Mouse (Mus musculus) adipocyte (in vitro differentiated cells): ENCODE measurements at regions not wholly inside any gene's neighbourhood (a gene's known extent, or its start where the extent isn't known, plus 50 kb on each side); places are given as distances from the start of the nearest gene placed in this dataset.

ENCODE experiments used
- DNase-seq: peaks from one replicate; pipeline ENCODE4 v3.0.0-alpha.2; 2016; ENCODE audit warnings: low spot score

DNA sequence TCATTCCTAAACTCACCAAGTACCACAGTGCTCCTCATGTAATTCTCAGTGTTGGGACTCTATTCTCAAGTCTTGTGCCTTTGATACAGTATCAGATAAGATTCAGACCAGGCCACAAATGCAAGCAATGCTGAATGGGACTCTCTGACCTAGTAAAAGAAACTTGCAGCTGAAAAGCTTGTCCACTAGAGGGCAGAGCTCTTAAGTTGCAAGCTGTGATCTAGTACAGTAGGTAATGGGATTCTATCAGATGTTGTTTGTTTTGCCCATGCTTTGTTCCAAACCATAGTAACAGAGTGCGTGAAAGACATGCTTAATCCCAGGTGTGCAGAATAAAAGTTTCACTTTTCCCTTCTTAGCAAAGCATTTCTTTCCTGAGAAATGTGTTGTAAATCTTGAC, 383.2 kb upstream of the Chrm2 start:
- peak; percentile 37 for DNase-seq

DNA sequence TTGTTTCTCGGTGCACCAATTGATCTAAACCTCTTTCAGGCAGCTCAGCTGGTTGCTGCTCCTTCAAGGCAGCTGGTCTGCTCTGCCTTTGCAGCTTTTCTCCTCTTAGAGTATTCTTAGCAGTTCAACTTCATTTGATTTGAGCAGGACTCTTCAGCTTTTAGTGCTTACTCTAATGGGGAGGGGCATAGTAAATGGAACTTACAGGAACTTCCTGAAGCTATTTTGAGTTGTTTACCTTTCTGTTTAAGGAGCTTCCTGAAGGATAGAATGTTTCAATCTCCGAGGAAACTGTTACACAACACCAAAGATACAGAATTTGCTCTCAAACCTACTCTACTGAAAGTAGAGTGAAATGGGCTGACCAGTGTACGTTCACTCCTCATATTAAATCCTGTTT, 385.8 kb upstream of the Chrm2 start:
- no peak for DNase-seq

DNA sequence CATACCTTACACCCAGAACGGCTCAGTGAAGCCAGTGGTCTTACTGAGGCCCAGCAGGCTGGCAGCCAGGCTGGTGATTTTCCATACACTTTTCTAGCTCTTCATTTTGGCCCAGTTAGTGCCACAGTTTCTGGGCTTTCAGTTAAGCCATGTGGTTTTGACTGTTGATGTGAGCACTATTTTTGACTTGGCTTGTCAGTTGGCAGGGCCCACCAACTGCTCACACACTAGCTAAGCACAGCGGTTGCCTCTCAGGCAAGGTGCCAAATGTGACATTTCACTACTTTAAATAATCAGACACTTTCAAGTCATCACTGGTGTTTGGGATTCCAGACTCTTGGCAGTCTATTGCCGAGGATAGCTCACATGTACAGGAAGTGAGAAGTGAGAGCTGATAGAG, 399.0 kb upstream of the Chrm2 start:
- peak; percentile 8 for DNase-seq

DNA sequence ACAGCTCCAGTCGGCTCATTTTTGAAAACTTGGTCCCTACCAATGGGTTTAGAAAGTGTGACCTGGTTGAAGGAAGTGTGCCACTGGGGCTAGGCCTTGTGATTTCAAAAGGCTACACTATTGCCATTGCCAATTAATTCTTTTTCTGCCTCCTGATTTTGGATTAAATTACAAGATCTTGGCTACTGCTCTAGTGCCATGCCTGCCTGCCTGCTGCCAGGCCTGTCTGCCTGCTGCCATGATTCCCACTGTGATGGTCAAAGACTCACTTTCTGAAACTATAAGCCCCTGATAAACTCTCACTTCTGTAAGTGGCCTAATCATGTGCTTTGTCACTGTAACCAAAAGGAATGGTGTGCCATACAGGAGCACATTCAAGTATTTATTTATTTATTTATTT, 400.4 kb upstream of the Mtpn start:
- no peak for DNase-seq

DNA sequence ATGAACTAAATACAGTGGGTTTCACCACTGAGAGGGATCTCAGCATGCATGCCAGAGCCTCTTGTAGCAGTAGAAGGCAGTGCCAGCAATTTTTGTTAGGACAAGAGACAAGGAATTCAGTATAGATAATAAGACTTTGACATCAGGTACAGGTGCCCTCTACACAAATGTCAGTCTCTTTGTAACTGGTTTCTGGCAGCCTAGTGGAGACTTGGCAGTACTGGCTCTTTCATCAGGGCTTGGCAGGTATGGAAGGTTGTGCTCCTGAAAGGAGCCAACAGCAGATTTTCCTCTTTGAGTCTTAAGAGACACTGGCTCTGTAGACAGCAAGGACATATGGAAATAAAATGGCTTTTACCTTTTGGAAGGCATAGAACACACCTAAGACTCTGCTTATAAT, 384.5 kb upstream of the Mtpn start:
- no peak for DNase-seq

DNA sequence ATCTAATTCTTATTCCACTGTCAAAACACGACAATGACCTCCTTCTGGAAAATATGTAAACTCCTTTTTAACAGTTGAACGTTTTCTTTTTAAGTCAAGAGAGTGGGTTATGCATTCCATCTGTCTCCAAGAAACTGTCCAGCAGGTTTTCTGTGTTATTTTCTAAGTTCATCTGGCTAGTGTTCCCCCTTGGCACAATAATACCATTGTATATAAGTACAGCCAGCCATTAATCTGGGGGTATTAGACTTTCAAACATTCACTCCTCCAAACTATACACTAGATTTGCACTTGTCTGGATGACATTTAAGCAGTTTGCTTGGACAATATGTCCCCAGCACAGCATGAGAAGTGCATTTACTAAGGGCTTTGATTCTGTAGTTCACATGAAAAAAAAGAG, 358.3 kb upstream of the Mtpn start:
- DNase-seq: no peak

DNA sequence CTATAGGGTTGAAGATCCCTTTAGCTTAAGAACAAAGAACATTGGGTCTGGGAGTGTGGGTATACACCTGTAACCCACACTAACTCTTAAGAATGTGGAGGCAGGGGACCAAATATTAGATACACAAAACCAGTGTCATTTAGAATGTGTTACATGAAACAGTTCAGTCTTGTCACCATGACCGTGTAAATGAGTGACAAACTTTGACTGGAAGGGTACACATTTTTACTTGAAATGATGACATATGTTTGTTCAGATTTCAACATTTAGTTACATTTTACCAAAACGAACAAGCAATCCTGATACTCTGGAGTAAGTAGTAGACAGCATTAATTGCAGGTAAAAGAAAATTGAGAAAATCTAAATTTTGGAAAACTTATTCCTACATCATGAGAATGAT, 356.0 kb upstream of the Mtpn start:
- no peak for DNase-seq

DNA sequence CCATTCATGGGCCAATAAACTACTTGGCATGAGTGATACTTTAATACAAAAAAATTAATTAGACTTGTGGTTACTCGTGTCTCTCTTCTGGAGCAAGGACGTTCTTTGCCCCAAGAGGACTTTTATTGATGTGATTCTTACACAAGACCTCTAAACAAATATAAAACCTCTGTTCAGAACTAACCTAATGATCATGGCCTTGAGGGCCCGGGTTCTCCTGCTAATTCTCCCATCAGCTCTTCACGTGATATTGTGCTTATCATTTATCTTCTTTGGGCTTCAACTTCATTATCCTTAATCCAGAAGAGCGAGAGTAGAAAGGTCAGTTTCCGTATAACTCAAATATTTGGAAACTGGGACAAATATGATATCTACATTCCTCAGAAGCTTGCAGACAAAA, 335.0 kb upstream of the Mtpn start:
- no peak for DNase-seq

DNA sequence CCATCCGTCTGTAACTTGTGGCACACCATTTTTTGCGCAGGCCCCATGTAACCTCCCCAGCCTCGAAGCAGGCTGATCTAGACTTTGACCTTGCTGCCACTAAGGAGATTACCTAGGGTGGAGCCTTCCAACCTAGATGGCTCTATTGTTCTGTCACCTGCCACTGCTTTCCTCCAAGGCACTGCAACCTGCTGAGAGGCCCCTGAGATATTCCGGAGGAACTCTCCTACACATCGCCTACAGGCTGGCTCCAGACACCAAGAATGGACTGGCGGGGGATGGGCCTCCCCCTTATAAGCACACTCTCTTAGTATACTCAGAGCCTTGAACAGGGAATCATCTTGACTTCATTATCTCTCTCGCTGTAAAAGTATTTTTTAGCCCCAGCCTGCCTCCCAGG, 331.7 kb upstream of the Mtpn start:
- DNase-seq: no peak

DNA sequence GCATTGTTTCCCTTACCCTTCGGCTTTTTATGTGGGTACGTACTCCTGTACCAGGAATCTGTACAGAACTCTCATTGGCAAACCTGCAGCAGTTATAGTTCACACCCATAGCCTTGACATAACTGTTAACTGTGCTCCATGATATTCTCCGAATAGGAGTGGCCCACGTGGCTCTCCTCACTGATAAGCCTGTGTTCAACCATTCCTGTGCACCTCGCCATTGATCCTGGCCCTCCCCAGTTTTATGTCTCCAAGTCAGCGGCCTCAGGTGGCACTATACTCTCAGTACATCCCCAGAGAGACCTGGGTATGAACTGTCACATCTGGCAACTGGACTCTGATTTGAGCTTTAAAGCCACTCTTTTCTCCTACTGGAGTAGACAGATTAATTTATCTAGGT, 324.5 kb upstream of the Mtpn start:
- no peak for DNase-seq

DNA sequence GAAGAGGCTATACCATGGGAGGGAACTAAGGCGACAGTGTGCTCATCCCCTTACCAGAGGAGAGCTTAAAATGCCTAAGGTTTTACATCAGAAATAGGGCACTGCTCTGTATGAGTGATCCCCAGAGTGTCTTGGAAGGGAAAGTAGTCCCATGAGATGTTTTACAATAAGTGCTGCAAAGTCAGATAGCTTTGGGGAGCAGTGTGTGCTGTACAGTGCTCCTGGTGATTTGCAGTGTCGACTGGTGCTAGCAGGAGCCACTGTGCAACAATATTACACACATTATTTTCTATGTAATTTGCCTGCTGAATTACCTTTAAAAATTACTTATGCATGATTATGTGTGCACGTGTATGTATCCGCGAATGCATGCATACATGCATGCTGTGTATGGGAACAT, 314.3 kb upstream of the Mtpn start:
- DNase-seq: no peak

DNA sequence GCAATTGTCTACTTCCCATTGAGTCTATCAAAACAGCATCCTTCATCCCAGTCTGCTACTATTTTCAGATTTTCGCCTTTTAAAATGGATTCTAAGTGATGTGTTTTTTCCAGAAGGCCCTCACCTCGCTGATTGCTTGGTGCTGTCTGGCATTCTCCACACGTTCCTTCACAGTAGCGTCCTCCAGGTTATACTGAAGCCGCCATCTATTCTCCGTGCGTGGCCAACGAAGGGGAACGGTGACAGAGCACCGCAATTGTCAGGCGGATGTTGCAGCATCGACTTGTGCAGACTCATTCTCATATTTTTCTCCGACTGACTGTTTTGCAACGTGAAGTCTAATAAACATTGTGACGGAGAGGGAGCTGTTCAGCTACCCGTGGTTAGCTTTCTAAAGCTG, 277.0 kb upstream of the Mtpn start:
- DNase-seq: no peak

DNA sequence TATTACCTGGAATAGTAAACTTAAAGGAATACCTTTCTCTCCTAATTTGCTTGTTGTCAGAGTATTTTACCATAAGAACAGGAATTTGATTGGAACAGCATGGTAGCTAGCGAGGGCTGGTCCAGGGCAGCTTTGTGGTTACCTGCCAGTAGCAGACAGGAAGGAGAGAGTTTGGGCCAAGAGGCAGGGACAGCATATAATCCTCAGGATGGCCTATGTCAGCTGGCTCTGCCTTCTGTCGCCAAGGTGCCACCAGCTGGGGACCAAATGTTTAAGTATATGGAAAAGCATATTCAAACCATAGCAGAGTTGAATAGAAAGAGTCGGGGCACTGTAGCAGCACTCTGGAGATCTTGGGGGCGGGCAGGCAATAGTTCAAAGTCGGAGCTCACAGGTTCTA, 274.8 kb upstream of the Mtpn start:
- DNase-seq: no peak

DNA sequence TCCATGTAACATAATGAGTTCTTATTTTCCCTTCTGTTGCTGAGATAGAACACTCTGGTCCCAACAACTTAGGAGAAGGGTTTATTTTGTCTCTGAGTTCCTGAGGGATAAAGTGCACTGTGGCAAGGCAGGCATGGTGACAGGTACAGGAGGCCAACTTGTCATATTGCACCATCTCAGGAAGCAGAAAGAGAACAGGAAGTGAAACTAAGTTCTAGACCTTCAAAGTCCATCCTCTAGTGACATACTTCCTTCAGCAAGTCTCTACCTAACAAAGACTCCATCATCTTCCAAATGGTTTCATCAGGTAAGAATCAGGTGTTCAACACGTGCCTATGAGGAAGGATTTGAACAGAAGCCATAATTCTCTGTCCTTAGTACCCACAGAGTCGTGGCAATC, 266.1 kb upstream of the Mtpn start:
- DNase-seq: no peak

DNA sequence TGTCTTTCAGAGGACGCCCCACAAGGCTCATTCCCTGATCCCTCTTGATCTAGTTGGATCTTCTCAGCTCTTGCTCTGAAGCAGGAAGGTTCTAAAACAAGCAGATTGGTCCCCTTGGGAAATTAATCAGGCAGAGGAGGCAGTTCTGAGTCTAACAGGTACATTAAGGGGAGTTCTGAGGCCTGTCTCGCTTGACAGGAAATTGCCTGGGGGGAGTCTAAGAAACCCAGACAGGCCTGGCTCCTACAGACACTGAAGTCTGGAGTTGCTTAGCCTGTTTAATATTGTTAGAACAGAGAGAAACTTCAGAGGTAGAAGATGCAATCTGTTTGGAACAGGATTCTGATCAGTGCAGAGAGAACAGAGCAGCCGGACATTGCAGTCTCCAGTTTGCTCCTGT, 264.4 kb upstream of the Mtpn start:
- DNase-seq: no peak

DNA sequence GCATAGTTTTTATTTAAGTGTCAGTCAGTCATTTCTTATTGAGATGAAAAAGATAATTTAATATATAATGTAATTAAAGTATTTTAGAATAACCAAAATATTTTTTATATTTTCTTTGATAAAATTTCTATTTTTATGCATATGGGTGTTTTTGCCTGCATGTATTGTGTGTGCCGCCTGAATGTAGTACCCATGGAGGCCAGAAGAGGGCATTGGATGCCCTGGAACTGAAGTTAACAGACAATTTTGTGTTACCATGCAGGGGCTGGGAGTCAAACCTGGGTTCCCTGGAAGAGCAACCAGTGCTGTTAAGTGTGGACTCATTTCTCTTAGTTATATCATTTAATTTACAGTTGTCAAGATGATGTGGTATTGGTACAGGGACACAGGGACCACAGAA, 240.0 kb upstream of the Mtpn start:
- DNase-seq: no peak

DNA sequence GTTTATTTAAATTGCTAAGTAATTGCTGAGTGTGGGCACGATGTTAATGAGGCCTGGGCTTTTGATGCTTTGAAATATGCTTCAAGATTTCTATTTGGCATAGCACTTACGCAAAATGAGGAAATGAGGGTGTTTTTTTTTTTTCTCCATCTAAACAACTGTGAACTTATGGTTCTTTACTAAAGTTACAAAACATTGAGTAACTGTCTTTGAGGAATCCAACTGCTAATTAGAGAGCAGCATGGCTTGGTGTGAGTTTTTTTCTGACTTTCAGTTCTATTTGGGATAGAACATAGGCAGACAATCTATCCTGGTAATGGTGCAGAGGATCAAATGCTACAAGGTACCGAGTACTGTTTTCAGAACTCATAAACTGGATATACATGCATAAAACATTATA, 231.2 kb upstream of the Mtpn start:
- no peak for DNase-seq

DNA sequence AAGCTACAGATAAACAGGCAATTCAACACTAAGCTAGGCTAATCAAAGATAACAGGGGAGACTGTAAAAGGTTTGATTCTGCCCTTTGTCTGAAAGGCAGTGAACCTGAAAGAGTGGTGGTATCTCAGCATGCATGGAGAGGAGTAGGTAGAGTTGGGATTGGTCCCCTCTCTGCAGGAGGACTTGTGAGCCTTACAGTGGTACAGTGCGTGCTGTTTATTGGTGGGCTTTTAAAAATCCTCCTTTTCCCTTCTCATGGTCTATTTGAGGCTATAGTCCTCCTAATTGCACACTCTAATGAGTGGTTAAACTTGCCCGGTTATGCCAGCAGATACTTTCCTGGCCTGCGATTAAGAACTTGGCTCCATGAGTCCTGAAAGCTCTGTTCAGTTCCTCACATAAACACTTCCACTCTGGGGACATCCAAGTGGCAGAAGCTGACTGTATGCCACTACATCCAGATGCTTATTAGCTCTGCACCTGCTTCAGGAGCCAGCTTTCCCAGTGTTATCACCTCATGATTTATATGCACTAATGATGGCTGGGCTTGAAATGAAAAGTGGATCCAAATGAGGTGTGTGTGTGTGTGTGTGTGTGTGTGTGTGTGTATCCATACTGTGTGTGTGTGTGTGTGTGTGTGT, 220.0 kb upstream of the Mtpn start:
- DNase-seq: no peak

DNA sequence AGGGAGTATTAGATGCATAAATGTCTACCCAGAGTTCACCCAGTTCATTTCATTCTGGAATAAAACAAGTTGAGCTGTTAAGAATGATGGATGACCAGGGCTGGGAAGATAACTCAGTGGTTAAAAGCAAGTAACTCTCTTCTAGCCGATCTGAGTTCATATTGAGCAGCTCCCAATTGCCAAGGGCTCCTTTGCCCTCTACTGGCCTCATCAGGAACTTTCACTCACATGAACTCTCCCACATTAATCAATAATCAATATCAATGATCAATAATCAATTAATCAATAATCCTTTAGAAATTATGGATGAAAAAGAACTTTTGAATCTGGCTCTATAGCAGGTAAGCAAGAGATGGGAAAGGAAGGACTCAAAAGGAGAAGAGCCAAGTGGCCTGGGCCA, 206.3 kb upstream of the Mtpn start:
- no peak for DNase-seq

DNA sequence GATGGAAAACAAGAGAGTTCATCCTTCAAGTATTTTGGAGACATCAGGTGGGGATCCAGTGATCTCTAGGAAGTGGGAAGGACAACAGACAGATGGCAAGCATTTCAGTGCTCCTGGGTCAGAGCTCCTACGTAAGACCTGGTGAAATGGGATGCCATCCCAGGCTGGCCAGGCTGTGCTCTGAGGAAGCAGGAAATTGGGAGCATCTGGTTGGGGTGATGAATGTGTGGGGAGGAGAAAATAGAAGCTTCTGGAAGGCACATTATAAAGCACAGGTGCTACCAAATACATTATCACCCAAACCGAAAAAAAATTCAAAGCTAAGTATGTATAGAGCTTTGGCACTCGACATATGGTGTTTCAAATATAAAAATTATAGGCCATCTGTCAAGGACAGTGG, 165.9 kb upstream of the Mtpn start:
- no peak for DNase-seq

DNA sequence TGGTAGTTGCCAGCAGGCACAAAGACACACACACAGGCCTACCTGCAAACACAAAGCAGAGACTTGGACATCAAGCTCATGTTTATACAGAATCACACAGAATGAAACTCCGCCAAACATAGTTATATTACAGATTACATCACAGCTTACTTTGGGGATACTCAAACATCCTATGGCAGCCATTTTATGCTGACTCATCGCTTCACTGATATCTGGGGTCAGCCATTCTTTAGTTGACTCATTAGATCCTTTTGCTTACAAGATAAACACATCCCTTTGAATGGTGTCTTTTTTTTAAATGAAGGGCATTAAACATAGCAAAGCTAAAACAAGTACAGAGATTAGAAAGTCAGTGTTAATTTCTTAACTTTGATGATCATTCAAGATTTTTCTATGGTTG, 127.4 kb upstream of the Mtpn start:
- no peak for DNase-seq

DNA sequence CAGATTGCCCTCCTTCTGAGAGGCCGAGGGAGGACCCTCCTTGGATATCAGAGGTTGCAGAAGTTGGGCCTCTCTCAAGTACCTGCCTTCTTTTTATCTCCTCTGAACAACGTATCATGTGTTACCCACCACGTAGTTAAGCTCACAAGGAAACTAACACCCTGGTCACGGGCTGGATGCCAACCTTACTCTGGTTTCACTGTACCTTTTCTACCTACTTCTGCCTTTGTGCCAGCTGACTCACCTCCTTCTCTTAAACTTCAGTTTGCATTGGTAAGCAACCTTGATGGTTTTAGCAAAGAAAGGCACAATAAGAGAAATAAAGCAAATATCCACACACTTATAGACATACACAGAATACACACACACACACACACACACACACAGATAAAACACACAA, 111.7 kb upstream of the Mtpn start:
- DNase-seq: no peak

DNA sequence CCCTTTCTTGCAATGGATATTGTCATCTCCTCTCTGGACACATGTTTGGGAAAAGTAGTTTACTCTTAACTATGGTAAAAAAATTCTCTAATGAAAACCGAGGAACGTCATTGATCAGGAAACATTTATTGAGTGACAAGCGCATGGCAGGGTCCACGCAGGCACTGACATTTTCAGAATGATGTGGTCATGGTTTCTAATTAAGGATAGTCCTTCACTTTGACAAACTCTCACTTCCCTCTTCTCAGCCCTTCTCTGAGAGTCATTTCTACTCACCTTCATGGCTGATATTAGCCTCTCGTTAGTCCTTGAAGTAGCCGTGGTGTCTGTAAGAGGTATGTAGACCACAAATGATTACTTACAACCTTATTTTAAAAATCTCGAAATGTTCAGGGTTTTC, 105.5 kb upstream of the Mtpn start:
- DNase-seq: no peak

DNA sequence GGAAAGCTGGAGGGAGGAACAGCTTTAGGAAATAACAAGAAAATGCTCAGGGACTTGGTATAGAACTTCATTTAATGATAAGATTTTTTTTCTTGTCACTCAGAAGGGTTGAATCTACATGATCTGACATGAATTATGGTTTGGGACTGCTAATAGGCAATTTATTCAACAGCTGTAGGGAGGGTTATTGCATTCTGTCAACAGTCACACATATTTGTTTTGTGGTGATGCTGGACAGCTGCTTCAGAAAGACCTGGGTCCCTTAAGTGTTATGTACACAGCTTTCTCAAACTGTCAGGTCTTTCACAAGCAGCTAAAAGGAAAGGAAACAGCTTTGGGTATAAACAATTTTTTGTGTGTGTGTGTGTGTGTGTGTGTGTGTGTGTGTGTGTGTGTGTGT, 101.0 kb upstream of the Mtpn start:
- no peak for DNase-seq

DNA sequence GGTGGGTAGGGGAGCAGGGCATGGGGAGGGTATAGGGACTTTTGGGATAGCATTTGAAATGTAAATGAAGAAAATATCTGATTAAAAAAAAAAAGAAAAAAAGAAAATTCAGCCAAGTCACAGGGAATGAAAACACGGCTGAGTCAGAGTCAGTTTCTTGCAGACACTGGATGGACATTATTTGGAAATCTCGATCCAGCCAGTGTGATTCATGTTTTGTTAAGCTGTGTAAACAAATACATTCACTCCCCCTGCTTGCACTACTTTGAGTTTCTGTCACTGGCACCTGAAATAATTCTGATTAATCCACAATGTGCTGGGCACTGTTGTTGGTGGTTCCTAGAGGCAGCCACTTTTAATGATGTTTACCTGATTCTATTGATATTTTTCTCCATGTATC, 68.6 kb upstream of the Mtpn start:
- DNase-seq: no peak
